Mouse (Mus musculus) hematopoietic multipotent progenitor cell, adult 10-12 weeks (in vitro differentiated cells): ENCODE data around the gene Atrn. TPM values are rescaled to one million over a fixed set of nuclear protein-coding genes. Genes with fewer than 3 reads are reported as not detected.

ENCODE experiments used
- polyA plus RNA-seq: library from polyadenylated mRNA; stranded (reverse); fragments of >175 nt; gene quantifications from 2 replicates; pipeline ENCODE4 v1.2.3, GENCODE M21; 2012; ENCODE audit warnings: low replicate concordance

Atrn gene
- 2.9 and 4.5 TPM in 2 replicates for polyA plus RNA-seq

DNA sequence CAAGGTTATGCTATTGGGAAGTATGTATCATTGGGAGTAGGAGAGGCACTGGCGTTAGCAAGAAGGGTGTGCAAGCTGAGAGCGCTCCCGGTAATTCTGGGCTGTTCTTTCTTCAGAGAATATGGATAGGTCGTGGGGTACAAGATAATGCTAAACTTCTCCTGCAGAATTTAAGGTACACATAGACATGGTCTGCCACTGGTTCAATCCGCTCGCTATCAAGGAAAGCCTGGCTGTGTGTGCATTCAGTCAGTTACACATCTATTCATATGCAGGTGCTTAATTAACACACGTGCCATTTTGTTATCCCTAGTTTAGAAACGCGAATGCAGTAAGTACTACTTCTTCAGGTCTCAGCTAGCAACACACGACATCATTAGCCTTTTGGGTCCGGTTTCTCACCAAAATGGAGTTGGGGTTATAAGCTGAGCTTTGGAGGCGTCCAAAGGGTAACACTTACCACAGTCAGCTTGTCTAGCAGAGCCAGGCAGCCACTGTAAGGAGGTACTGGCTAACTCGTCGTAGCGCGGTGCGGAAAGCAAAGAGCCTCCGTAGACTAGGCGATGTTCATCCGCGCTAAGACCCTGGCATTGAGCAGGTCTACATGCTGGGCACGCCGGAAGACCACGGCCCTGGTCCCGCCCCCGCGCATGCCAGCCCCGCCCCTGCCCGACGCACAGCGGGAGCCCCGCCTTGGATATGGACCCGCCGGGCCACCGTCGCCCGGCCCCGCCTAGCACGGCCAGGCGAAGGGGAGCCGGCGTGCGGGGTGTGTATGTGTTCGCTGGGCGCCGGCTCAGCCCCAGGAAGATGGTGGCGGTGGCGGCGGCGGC, at the start of gene Atrn, which contains the start of gene 4930402H24Rik:
Gene Atrn (plus strand): TSS at position 745 of the 833 bp plus-strand sequence.
Gene 4930402H24Rik (minus strand): TSS at position 656 of the 833 bp plus-strand sequence.

DNA sequence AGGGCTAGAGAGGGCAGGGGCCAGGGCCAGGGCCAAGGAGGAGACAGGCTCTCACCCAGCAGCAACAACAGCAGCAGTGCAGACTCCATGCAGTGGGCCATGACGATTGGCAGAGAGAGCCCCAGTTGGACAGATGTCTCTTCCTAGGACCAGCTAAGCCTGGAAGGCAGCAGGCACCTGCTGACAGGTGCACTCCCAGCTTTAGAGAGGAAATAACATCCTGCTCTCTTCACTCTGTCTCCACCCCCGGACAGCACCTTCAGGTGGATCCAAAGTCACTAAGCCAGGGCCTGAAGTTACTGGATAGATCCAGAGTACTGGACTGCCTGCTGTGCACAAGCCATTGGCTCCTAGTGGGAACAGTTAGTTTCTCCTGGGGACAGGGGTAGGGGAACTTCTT, 136.7 kb downstream of the Atrn start, which contains the start of gene Gfra4:
Gene Gfra4 (minus strand): TSS at position 101 of the 400 bp plus-strand sequence.

DNA sequence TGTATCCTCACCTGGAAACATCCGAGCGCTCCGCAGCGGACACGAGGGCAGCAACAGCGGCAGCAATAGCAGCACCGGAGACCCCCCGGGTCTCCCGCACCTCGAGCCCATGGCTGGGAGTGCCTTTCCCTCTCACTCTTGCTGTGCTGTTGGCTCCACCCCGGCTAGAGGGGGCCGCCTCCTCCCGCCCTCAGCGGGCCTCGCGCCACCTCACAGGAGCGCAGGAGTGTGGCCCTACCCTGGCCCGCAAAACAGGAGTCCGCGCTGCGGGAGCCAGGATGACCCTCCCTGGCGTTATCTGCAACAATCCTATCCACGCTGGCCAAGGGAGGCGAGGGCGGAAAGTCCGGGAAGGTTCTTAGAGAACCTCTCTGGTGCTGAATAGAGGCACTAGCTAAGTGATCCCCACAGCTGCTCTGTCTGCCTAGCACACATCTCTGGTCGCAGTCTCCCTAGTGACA, 157.1 kb downstream of the Atrn start, which contains the start of gene Adam33:
Gene Adam33 (minus strand): TSS at position 411 of the 461 bp plus-strand sequence.

Other genes starting within 250 kb of the Atrn start
- 134 and 149 TPM in 2 replicates for gene Ddrgk1, start 241.8 kb upstream of the Atrn start, polyA plus RNA-seq
- gene Itpa, start 238.9 kb upstream of the Atrn start, polyA plus RNA-seq: 1.5 and 4.1 TPM in 2 replicates
- gene Slc4a11, start 209.0 kb upstream of the Atrn start, polyA plus RNA-seq: 1.3 and 2.4 TPM in 2 replicates
- gene 4930402H24Rik, start 89 bp upstream of the Atrn start, polyA plus RNA-seq: 4.2 and 4.9 TPM in 2 replicates
- gene Gfra4, start 136.6 kb downstream of the Atrn start, polyA plus RNA-seq: 4.7 and 9.8 TPM in 2 replicates
- 0.42 and 0.55 TPM in 2 replicates for gene Adam33, start 157.3 kb downstream of the Atrn start, polyA plus RNA-seq
- gene Siglec1, start 180.3 kb downstream of the Atrn start, polyA plus RNA-seq: 3.7 and 10.3 TPM in 2 replicates
- gene Hspa12b, start 220.8 kb downstream of the Atrn start, polyA plus RNA-seq: 0.31 and 0.95 TPM in 2 replicates
- gene Gm11037, start 227.0 kb downstream of the Atrn start, polyA plus RNA-seq: not detected in 2 replicates